Mouse (Mus musculus) E14TG2a.4 (cell line): ENCODE data around the gene Ubr4.

Experiments
- CTCF ChIP-seq: conservative IDR thresholded peaks from 2 replicates; pipeline ENCODE4 v1.5.1; 2014; ENCODE audit warnings: low read length
- NANOG ChIP-seq: IDR thresholded peaks from 2 replicates; pipeline ENCODE4 v1.6.1; 2014; ENCODE audit warnings: borderline replicate concordance, low read length, mixed read lengths

- TF ChIP-seq CTCF (peak; percentile 29), NANOG (no peak)
These were observed 50.8 kb downstream of the Ubr4 start for GRCm38 (mm10) chr4:139403214-139403613.
